Mouse (Mus musculus): Measurements from ENCODE around the gene Tmem270. TPM values are rescaled to one million over a fixed set of nuclear protein-coding genes. Genes with fewer than 3 reads are reported as not detected.

Gene Tmem270
- polyA plus RNA-seq, 1 experiment from 2014 or later = not detected

GRCm38 (mm10) chr5:134933281-134933680 is 26.7 kb upstream of the Tmem270 start:
- WGBS = 93% methylated on average over 8 of the region's 8 CpGs

GRCm38 (mm10) chr5:134932903-134933276 is 26.4 kb upstream of the Tmem270 start:
- no peaks in the 10 kb centered on the region for H3K27me3 ChIP-seq (replicated peaks; ENCODE audit: control insufficient read depth, insufficient read depth, low read length)
- H3K4me1 ChIP-seq (ENCODE audit: control insufficient read depth, insufficient read depth, low read depth, low read length) = peaks cover 6% of the 10 kb centered on the region; the same call in 1 of the 2 replicates
- H3K27ac ChIP-seq (ENCODE audit: low read depth, low read length) = no peak overlapping the region
- peak overlapping the region; percentile 100 for H3K4me2 ChIP-seq (ENCODE audit: low read length)
- H3K36me3 ChIP-seq (ENCODE audit: control insufficient read depth, insufficient read depth, low read length) = no peaks in the 10 kb centered on the region
- no peak for ATAC-seq
- H3K9ac ChIP-seq (ENCODE audit: low read depth, low read length) = peak overlapping the region; percentile 79
- no peaks in the 10 kb centered on the region for H3K9me3 ChIP-seq (ENCODE audit: control insufficient read depth, low read length)
- WGBS = 42% methylated on average over 9 of the region's 9 CpGs
- H3K4me3 ChIP-seq (ENCODE audit: low read length) = peak overlapping the region; percentile 77

More at GRCm38 (mm10) chr5:134933281-134933680, 26.7 kb upstream of the Tmem270 start:
- Histone ChIP-seq H3K27me3 (replicated peaks; ENCODE audit: control insufficient read depth, insufficient read depth, low read length) (no peaks in the 10 kb centered on the region), H3K4me3 (ENCODE audit: low read length) (no peak overlapping the region), H3K4me1 (ENCODE audit: control insufficient read depth, insufficient read depth, low read depth, low read length) (peaks cover 6% of the 10 kb centered on the region; the same call in 1 of the 2 replicates), H3K9ac (ENCODE audit: low read depth, low read length) (no peak overlapping the region), H3K36me3 (ENCODE audit: control insufficient read depth, insufficient read depth, low read length) (no peaks in the 10 kb centered on the region), H3K9me3 (ENCODE audit: control insufficient read depth, low read length) (no peaks in the 10 kb centered on the region), H3K27ac (ENCODE audit: low read depth, low read length) (no peak overlapping the region), H3K4me2 (ENCODE audit: low read length) (no peak overlapping the region)
- ATAC-seq = no peak

- H3K36me3 ChIP-seq (ENCODE audit: control insufficient read depth, insufficient read depth, low read length) = no peaks in the 10 kb centered on the region
- peak within 1 kb of the TSS; percentile 79 for H3K9ac ChIP-seq (ENCODE audit: low read depth, low read length)
- WGBS = under 1% methylated on average over 41 of the region's 41 CpGs
- H3K4me3 ChIP-seq (ENCODE audit: low read length) = peak within 1 kb of the TSS; percentile 77
- no peaks in the 10 kb centered on the region for H3K9me3 ChIP-seq (ENCODE audit: control insufficient read depth, low read length)
- peak within 1 kb of the TSS; percentile 100 for H3K4me2 ChIP-seq (ENCODE audit: low read length)
- peak; percentile 98 for ATAC-seq
- 0 out of 2 replicates have a peak within 1 kb of the TSS, but pooled peaks have one; percentile 39 for H3K27ac ChIP-seq (ENCODE audit: low read depth, low read length)
- H3K4me1 ChIP-seq (ENCODE audit: control insufficient read depth, insufficient read depth, low read depth, low read length) = peaks cover 6% of the 10 kb centered on the region; the same call in 1 of the 2 replicates
- H3K27me3 ChIP-seq (replicated peaks; ENCODE audit: control insufficient read depth, insufficient read depth, low read length) = no peaks in the 10 kb centered on the region
Measured at GRCm38 (mm10) chr5:134932179-134932902, 25.8 kb upstream of the Tmem270 start, which contains the start of gene Mettl27. Gene Mettl27, plus strand, starts transcription at chr5:134932368.

- no peaks in the 10 kb centered on the region for H3K27me3 ChIP-seq (replicated peaks; ENCODE audit: control insufficient read depth, insufficient read depth, low read length)
- no peak overlapping the region for H3K4me2 ChIP-seq (ENCODE audit: low read length)
- H3K4me3 ChIP-seq (ENCODE audit: low read length) = no peak overlapping the region
- no peaks in the 10 kb centered on the region for H3K9me3 ChIP-seq (ENCODE audit: control insufficient read depth, low read length)
- no peaks in the 10 kb centered on the region for H3K36me3 ChIP-seq (ENCODE audit: control insufficient read depth, insufficient read depth, low read length)
- no peak overlapping the region for H3K27ac ChIP-seq (ENCODE audit: low read depth, low read length)
- H3K4me1 ChIP-seq (ENCODE audit: control insufficient read depth, insufficient read depth, low read depth, low read length) = peaks cover 6% of the 10 kb centered on the region; the same call in 1 of the 2 replicates
- ATAC-seq = no peak
- WGBS = 89% methylated on average over 2 of the region's 2 CpGs
- H3K9ac ChIP-seq (ENCODE audit: low read depth, low read length) = no peak overlapping the region
Measured at GRCm38 (mm10) chr5:134929988-134930387, 23.5 kb upstream of the Tmem270 start.

- Histone ChIP-seq H3K9ac (ENCODE audit: low read depth, low read length) (no peak overlapping the region), H3K36me3 (ENCODE audit: control insufficient read depth, insufficient read depth, low read length) (no peaks in the 10 kb centered on the region), H3K4me3 (ENCODE audit: low read length) (no peak overlapping the region), H3K4me2 (ENCODE audit: low read length) (no peak overlapping the region), H3K27ac (ENCODE audit: low read depth, low read length) (no peak overlapping the region), H3K27me3 (replicated peaks; ENCODE audit: control insufficient read depth, insufficient read depth, low read length) (no peaks in the 10 kb centered on the region), H3K4me1 (ENCODE audit: control insufficient read depth, insufficient read depth, low read depth, low read length) (no peaks in the 10 kb centered on the region), H3K9me3 (ENCODE audit: control insufficient read depth, low read length) (no peaks in the 10 kb centered on the region)
- ATAC-seq = no peak
- WGBS = 92% methylated on average over 4 of the region's 4 CpGs
Measured at GRCm38 (mm10) chr5:134926726-134927125, 20.2 kb upstream of the Tmem270 start.

GRCm38 (mm10) chr5:134923141-134923540 is 16.6 kb upstream of the Tmem270 start:
- ATAC-seq = no peak
- no peaks in the 10 kb centered on the region for H3K4me1 ChIP-seq (ENCODE audit: control insufficient read depth, insufficient read depth, low read depth, low read length)
- WGBS = 57% methylated on average over 6 of the region's 6 CpGs
- no peak overlapping the region for H3K4me3 ChIP-seq (ENCODE audit: low read length)
- no peaks in the 10 kb centered on the region for H3K36me3 ChIP-seq (ENCODE audit: control insufficient read depth, insufficient read depth, low read length)
- no peak overlapping the region for H3K27ac ChIP-seq (ENCODE audit: low read depth, low read length)
- no peaks in the 10 kb centered on the region for H3K27me3 ChIP-seq (replicated peaks; ENCODE audit: control insufficient read depth, insufficient read depth, low read length)
- no peak overlapping the region for H3K9ac ChIP-seq (ENCODE audit: low read depth, low read length)
- no peak overlapping the region for H3K4me2 ChIP-seq (ENCODE audit: low read length)
- H3K9me3 ChIP-seq (ENCODE audit: control insufficient read depth, low read length) = no peaks in the 10 kb centered on the region

- Histone ChIP-seq H3K4me2 (ENCODE audit: low read length) (no peak overlapping the region), H3K36me3 (ENCODE audit: control insufficient read depth, insufficient read depth, low read length) (no peaks in the 10 kb centered on the region), H3K4me3 (ENCODE audit: low read length) (no peak overlapping the region), H3K4me1 (ENCODE audit: control insufficient read depth, insufficient read depth, low read depth, low read length) (no peaks in the 10 kb centered on the region), H3K27ac (ENCODE audit: low read depth, low read length) (no peak overlapping the region), H3K27me3 (replicated peaks; ENCODE audit: control insufficient read depth, insufficient read depth, low read length) (no peaks in the 10 kb centered on the region), H3K9me3 (ENCODE audit: control insufficient read depth, low read length) (no peaks in the 10 kb centered on the region), H3K9ac (ENCODE audit: low read depth, low read length) (no peak overlapping the region)
- ATAC-seq = no peak
- 85% methylated on average over 8 of the region's 8 CpGs for WGBS
Measured at GRCm38 (mm10) chr5:134921106-134921505, 14.6 kb upstream of the Tmem270 start.

- 72% methylated on average over 6 of the region's 6 CpGs for WGBS
- no peak overlapping the region for H3K4me3 ChIP-seq (ENCODE audit: low read length)
- no peak overlapping the region for H3K27ac ChIP-seq (ENCODE audit: low read depth, low read length)
- no peaks in the 10 kb centered on the region for H3K9me3 ChIP-seq (ENCODE audit: control insufficient read depth, low read length)
- H3K27me3 ChIP-seq (replicated peaks; ENCODE audit: control insufficient read depth, insufficient read depth, low read length) = no peaks in the 10 kb centered on the region
- no peak overlapping the region for H3K4me2 ChIP-seq (ENCODE audit: low read length)
- no peak for ATAC-seq
- H3K9ac ChIP-seq (ENCODE audit: low read depth, low read length) = no peak overlapping the region
- H3K36me3 ChIP-seq (ENCODE audit: control insufficient read depth, insufficient read depth, low read length) = no peaks in the 10 kb centered on the region
- no peaks in the 10 kb centered on the region for H3K4me1 ChIP-seq (ENCODE audit: control insufficient read depth, insufficient read depth, low read depth, low read length)
Measured at GRCm38 (mm10) chr5:134920106-134920687, 13.7 kb upstream of the Tmem270 start.

GRCm38 (mm10) chr5:134919097-134919496 is 12.6 kb upstream of the Tmem270 start:
- no peaks in the 10 kb centered on the region for H3K27me3 ChIP-seq (replicated peaks; ENCODE audit: control insufficient read depth, insufficient read depth, low read length)
- no peaks in the 10 kb centered on the region for H3K36me3 ChIP-seq (ENCODE audit: control insufficient read depth, insufficient read depth, low read length)
- H3K9me3 ChIP-seq (ENCODE audit: control insufficient read depth, low read length) = no peaks in the 10 kb centered on the region
- 89% methylated on average over 3 of the region's 3 CpGs for WGBS
- no peak overlapping the region for H3K4me2 ChIP-seq (ENCODE audit: low read length)
- H3K4me1 ChIP-seq (ENCODE audit: control insufficient read depth, insufficient read depth, low read depth, low read length) = no peaks in the 10 kb centered on the region
- no peak for ATAC-seq
- H3K4me3 ChIP-seq (ENCODE audit: low read length) = no peak overlapping the region
- H3K9ac ChIP-seq (ENCODE audit: low read depth, low read length) = no peak overlapping the region
- no peak overlapping the region for H3K27ac ChIP-seq (ENCODE audit: low read depth, low read length)
